Mouse (Mus musculus) cortical plate, adult 2 months (tissue): ENCODE results near the gene Meig1. TPM values are rescaled to one million over a fixed set of nuclear protein-coding genes. Genes with fewer than 3 reads are reported as not detected.
"Not testable (repeated sequence)": the region's sequence is repeated elsewhere in the genome, so short reads cannot be mapped to it uniquely, and the experiment has no call there.

Experiments
- H3K27ac ChIP-seq: fragments of 200-500 bp; 2 replicates; pipeline ENCODE4 v1.5.1; 2012; ENCODE audit warnings: low read length, control low read depth, inconsistent platforms; ENCODE audit not compliant: insufficient read depth
- H3K4me1 ChIP-seq: fragments of 200-500 bp; 2 replicates; pipeline ENCODE4 v1.6.1; 2011; ENCODE audit warnings: low read length; ENCODE audit not compliant: control insufficient read depth, insufficient read depth
- H3K4me3 ChIP-seq: fragments of 200-500 bp; 2 replicates; pipeline ENCODE4 v1.5.1; 2011; ENCODE audit warnings: mild to moderate bottlenecking, low read length, control low read depth; ENCODE audit not compliant: insufficient read depth
- CTCF ChIP-seq: fragments of 200-500 bp; IDR thresholded peaks from 2 replicates; pipeline ENCODE4 v1.5.1; 2011; ENCODE audit warnings: mild to moderate bottlenecking, control low read depth, low read length; ENCODE audit not compliant: insufficient read depth; ENCODE audit errors: extremely low read depth
- POLR2A ChIP-seq: fragments of 200-500 bp; IDR thresholded peaks from 2 replicates; pipeline ENCODE4 v1.6.1; 2011; ENCODE audit warnings: mild to moderate bottlenecking, low read length, control low read depth; ENCODE audit not compliant: insufficient read depth; ENCODE audit errors: extremely low read depth
- polyA plus RNA-seq: library from polyadenylated mRNA; depleted of rRNA; stranded (reverse); fragments of >200 nt; gene quantifications from 2 replicates; pipeline ENCODE4 v1.2.3, GENCODE M21; 2012

Meig1 gene
- polyA plus RNA-seq, 1 experiment: 3.9 TPM

DNA sequence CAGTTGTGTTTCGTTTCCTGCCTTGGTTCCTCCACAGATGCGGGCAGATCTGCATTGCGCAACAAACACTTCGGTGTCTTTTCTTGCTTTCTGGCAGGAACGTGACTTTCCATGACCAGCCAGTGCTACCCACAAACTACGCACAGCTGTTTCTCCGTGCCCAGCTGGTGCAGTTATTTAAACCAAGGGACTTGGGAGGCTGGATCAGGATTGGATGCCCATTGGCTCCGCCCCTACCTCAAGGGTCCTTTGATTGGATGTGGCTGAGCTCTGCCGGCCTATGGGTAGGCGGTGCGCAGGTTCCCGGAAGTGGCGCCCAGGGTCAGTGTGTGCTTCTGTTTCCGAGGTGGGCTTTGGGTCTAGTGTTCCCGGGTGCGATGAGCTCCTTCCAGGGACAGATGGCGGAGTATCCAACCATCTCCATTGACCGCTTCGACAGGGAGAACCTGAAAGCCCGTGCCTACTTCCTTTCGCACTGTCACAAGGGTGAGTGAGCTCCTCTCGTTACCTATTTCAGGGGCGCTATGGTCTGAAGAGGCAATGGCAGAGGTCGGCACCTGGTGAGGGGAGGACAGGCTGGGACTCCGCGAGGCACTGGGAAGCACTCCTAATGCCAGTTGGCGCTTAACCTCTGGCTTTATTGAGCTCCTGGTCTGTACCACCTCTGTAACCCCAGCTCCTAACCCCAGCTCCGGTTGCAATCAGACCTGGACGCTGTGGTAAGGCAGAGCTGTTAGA is 1.6 kb upstream of the Meig1 start, which contains the start of gene Dclre1c:
TSS of gene Dclre1c (plus strand) at position 291 of the 738 bp plus-strand sequence.
- peak within 1 kb of the TSS; percentile 87 for H3K4me3 ChIP-seq
- H3K4me1 ChIP-seq: no peaks in the 10 kb centered on the region; the same call in 1 of the 2 replicates
- no peak within 1 kb of the TSS for H3K27ac ChIP-seq
- TF ChIP-seq CTCF: no peak
- TF ChIP-seq POLR2A: peak; percentile 65; the same call in 1 of the 2 replicates

DNA sequence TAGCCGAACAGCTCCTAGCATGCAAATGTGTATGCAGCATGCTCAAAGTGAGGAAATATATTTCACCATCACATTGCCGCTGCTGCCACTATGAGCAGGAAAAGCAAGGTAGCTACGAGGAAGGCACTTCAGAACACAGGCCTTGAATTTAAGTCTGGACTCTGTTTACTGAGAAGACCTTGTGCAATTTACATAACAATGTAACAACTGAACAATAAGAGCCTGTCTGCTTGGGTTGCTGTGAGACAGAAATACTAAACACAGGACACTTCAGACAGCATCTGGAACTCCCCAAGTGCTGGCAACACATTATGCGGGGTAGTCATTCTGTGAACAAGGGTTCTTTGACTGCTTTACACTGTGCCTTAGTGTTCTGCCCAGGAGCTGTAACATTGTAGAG is 2.3 kb downstream of the Meig1 start:
- Histone ChIP-seq H3K4me1 (no peaks in the 10 kb centered on the region; the same call in 1 of the 2 replicates), H3K4me3 (no peak overlapping the region), H3K27ac (no peak overlapping the region)
- TF ChIP-seq CTCF (no peak), POLR2A (no peak)

DNA sequence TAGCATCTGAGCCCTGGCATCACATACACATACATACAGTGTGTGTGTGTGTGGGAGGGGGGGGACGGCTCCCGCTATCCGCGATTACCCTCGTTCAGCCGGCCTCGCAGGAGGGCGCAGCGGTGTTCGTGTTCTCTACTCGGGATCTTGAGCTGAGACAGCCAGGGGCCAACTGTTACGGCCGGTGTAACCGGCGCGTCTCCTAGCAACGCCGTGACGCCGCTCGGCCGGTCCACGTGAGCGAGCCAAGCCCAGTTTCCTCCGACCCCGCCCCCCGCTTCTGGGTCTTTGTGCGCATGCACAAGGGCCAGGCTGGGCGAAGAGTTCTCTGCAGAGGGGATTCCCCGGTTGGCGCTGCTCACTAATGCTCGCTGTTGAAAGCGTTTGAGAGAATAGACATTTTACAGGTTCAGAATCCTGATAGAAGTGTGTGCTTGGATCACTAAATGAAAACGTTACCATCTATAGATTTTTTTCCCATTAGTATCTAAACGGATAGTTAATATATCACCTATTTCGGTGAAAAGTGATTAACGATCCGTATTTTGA is 3.5 kb downstream of the Meig1 start:
- TF ChIP-seq POLR2A (peak; percentile 69; the same call in 1 of the 2 replicates), CTCF (no peak)
- H3K4me1 ChIP-seq: no peaks in the 10 kb centered on the region
- no peak overlapping the region for H3K27ac ChIP-seq
- H3K4me3 ChIP-seq: peak overlapping the region; percentile 45

DNA sequence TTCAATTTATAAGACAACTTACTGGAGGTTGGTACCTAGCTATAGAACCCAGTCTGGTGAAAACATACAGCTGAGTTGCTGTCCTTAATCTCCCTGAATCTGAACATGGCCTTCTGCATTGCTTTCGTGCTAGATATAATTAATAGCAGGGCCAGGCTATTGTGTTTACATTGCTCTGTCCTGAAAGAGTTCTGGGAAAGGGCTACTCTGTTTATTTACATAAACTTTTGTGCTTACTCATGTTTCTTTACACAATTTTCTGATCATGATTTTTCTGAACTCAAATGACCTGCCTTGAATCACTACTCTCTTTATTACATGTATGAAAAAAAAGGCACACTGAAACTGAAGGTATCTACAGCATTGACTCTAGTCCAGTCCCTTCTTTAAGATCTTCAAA is 6.8 kb downstream of the Meig1 start:
- Histone ChIP-seq H3K4me3 (no peak overlapping the region), H3K27ac (no peak overlapping the region), H3K4me1 (no peaks in the 10 kb centered on the region)
- TF ChIP-seq CTCF (no peak), POLR2A (no peak)

DNA sequence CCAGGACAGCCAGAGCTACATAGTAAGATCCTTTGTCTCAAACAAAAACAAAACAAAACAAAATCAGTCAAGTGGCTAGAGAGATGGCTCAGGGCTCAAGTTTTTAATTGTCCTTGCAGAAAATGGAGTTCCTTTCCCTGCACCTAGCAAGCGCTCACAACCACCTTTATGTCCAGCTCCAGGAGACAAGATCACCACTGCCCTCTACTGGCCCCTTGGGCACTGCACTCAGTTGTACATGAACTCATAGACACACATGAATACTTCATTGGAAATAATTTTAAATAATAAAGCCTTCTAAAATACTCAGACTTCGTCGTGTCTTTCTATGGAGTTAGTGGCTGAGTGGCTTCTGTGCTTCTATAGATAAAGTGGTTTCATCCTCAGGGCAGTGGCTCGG is 8.2 kb downstream of the Meig1 start:
- TF ChIP-seq POLR2A (no peak), CTCF (peak; percentile 65)
- H3K4me1 ChIP-seq: no peaks in the 10 kb centered on the region
- no peak overlapping the region for H3K27ac ChIP-seq
- H3K4me3 ChIP-seq: no peak overlapping the region

DNA sequence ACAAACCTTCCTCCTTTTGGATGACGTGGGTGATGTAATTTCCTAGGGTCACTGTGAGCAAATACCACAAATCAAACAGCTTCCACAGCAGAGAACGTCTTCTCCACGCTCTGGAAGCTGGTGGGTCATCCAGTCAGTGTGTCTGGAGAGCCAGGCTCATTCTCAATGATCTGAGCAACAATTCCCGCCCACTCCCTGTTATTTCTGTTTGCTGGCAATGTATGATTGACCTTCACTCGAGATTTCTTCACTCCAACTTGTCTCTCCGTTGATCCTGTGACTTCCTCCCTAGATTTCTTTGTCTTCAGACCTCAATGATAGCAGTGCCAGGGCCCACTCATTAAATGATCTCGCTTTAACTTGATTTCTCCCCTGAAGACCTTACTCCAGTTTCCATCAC is 14.7 kb downstream of the Meig1 start:
- Histone ChIP-seq H3K27ac (no peak overlapping the region), H3K4me3 (no peak overlapping the region), H3K4me1 (no peaks in the 10 kb centered on the region)
- TF ChIP-seq POLR2A: no peak
- TF ChIP-seq CTCF: no peak

DNA sequence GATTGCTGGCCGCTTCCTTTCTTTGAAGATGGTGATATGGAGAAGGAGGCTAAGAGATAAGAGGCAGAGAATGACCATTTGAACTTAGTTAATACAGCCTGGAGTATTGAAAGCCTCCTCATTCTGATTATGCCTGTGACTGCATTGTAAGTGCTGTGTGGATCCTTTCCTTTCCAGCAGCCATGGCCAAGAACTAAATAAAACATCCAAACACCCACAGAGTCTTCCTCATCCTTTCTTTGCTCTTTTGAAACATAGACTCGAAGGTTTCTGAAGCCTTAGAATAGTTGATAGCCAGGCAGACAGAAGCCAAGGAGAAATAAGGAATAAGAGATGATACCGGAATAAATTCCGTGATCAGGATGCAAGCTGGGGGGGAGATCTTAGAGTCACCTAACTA is 16.5 kb downstream of the Meig1 start:
- TF ChIP-seq CTCF (no peak), POLR2A (no peak)
- Histone ChIP-seq H3K4me3 (no peak overlapping the region), H3K4me1 (no peaks in the 10 kb centered on the region), H3K27ac (no peak overlapping the region)

DNA sequence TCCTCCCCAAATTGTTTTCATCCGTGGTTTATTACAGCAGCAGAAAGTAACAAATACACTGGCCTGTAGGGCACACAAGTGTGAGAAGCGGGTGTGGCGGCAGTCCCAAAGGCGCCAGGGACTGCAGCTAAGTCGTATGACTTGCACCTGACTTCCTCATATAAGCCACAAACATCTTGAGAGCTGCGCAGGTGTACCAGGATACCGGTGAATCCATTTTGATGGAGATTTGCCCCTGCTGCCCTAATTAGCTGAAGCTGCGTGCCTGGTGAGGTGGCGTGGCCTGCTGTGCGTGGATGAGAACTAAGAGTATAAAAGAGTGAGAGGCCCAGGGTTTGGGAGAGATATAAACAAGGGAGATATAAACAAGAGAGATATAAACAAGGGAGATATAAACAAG is 25.3 kb downstream of the Meig1 start, which contains the start of gene Olah:
TSS of gene Olah (minus strand) at position 101 of the 400 bp plus-strand sequence.
- not testable (repeated sequence) for H3K27ac ChIP-seq, H3K4me3 ChIP-seq, H3K4me1 ChIP-seq

DNA sequence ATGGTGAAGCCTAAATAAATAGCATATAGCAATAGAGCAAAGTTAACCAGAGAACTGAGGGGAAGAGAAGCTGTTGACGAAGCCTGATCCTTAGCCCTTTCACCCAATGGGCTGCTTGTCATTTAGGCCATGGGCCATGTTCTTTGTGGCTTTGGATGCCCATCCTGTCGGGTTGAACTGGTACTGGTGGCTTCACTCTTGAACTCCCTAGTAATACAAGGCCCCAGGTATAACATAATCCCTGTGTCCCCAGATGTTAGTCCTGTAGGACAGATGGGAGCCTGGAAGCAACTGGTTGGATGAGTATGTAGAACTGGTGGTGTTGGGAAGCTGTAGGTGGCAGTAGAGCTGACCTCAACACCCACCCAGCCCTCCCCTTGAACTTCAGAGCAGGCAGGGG is 30.5 kb downstream of the Meig1 start:
- TF ChIP-seq CTCF (no peak), POLR2A (no peak)
- no peak overlapping the region for H3K4me3 ChIP-seq
- H3K4me1 ChIP-seq: no peaks in the 10 kb centered on the region
- no peak overlapping the region for H3K27ac ChIP-seq

DNA sequence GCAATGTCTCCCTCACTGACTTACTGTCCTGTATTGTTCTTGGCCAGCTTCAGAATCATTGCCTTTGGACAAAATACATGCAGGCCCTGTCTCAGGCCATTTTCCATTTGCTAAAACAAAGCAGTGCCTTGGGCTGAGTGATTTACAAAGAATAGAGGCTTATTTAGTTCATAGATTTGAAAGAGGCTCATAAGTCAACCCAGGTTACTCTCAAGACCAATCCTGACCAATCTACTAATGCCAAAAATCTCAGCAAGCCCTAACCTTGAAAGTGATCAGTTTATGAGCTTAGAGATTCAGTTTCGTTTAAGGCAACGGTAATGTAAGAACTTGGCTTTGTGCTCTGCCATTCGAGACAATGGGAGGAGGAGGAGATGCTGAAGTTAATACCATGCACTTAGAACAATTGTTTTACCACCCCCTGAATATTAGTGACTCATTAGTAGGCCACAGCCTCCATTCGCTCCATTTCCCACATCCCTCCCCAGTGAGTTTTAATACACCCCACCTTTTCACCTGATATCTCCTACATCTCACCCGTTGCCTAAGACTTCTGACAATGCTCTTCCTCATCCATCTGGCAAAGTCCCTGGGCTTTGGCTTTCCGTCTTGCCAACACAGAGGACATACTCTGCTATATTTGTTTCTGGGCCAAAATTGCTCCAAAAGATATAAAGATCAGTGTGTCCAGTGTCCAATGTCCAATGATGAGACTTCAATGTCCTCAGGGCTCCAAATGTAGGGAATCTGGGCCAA is 35.2 kb downstream of the Meig1 start:
- no peaks in the 10 kb centered on the region for H3K4me1 ChIP-seq
- TF ChIP-seq CTCF (no peak), POLR2A (no peak)

More for the DNA sequence above, 35.2 kb downstream of the Meig1 start:
- no peak overlapping the region for H3K4me3 ChIP-seq
- no peak overlapping the region for H3K27ac ChIP-seq
